Mouse (Mus musculus) embryonic fibroblast, embryonic 13.5 days (primary cell): ENCODE measurements around the gene Pole4. TPM values are rescaled to one million over a fixed set of nuclear protein-coding genes. Genes with fewer than 3 reads are reported as not detected.

Experiments
- H3K27ac ChIP-seq: 2 replicates; pipeline ENCODE4 v1.5.1; 2012; ENCODE audit warnings: low read length, control low read depth, inconsistent platforms; ENCODE audit not compliant: insufficient read depth
- H3K4me1 ChIP-seq: 2 replicates; pipeline ENCODE4 v1.6.1; 2011; ENCODE audit warnings: low read length; ENCODE audit not compliant: control insufficient read depth, insufficient read depth
- H3K4me3 ChIP-seq: 2 replicates; pipeline ENCODE4 v1.5.1; 2011; ENCODE audit warnings: mild to moderate bottlenecking, control low read depth, low read length; ENCODE audit not compliant: insufficient read depth
- CTCF ChIP-seq: IDR thresholded peaks from 2 replicates; pipeline ENCODE4 v1.5.1; 2011; ENCODE audit warnings: mild to moderate bottlenecking, control low read depth, low read length, moderate library complexity, borderline replicate concordance; ENCODE audit not compliant: insufficient read depth
- POLR2A ChIP-seq: IDR thresholded peaks from 2 replicates; pipeline ENCODE4 v1.6.1; 2011; ENCODE audit warnings: low read depth, mild to moderate bottlenecking, control low read depth, low read length, moderate library complexity
- polyA plus RNA-seq: library from polyadenylated mRNA; stranded (reverse); fragments of >200 nt; gene quantifications from 2 replicates; pipeline ENCODE4 v1.2.4, GENCODE M21; 2011; ENCODE audit warnings: low read depth; ENCODE audit not compliant: missing spikeins, insufficient read length

Pole4 gene
- polyA plus RNA-seq, 1 experiment, result 75.0 TPM

GRCm38 (mm10) chr6:82716126-82716525 is 11.0 kb upstream of the Pole4 start:
- Histone ChIP-seq H3K27ac (peak overlapping the region; percentile 68), H3K4me1 (peaks cover 3% of the 10 kb centered on the region; the same call in 1 of the 2 replicates), H3K4me3 (no peak overlapping the region)
- no peak for TF ChIP-seq POLR2A
- TF ChIP-seq CTCF, result no peak

GRCm38 (mm10) chr6:82715653-82716052 is 10.5 kb upstream of the Pole4 start:
- H3K4me3 ChIP-seq, result no peak overlapping the region
- no peak for TF ChIP-seq POLR2A
- TF ChIP-seq CTCF, result no peak
- peak overlapping the region; percentile 68 for H3K27ac ChIP-seq
- H3K4me1 ChIP-seq, result peaks cover 3% of the 10 kb centered on the region; the same call in 1 of the 2 replicates

- H3K27ac ChIP-seq, result peak overlapping the region; percentile 68
- no peak for TF ChIP-seq POLR2A
- no peak for TF ChIP-seq CTCF
Measured at GRCm38 (mm10) chr6:82715253-82715652, 10.1 kb upstream of the Pole4 start.

GRCm38 (mm10) chr6:82714841-82715240 is 9.7 kb upstream of the Pole4 start:
- peaks cover 3% of the 10 kb centered on the region; the same call in 1 of the 2 replicates for H3K4me1 ChIP-seq
- TF ChIP-seq POLR2A, result no peak
- TF ChIP-seq CTCF, result no peak
- no peak overlapping the region for H3K4me3 ChIP-seq
- H3K27ac ChIP-seq, result no peak overlapping the region

More at GRCm38 (mm10) chr6:82715253-82715652, 10.1 kb upstream of the Pole4 start:
- Histone ChIP-seq H3K4me3 (no peak overlapping the region), H3K4me1 (peaks cover 3% of the 10 kb centered on the region; the same call in 1 of the 2 replicates)

- Histone ChIP-seq H3K4me1 (peaks cover 3% of the 10 kb centered on the region; the same call in 1 of the 2 replicates), H3K27ac (no peak overlapping the region), H3K4me3 (no peak overlapping the region)
- TF ChIP-seq CTCF (peak; percentile 48; the same call in 1 of the 2 replicates), POLR2A (no peak)
Measured at GRCm38 (mm10) chr6:82714243-82714642, 9.1 kb upstream of the Pole4 start.

DNA sequence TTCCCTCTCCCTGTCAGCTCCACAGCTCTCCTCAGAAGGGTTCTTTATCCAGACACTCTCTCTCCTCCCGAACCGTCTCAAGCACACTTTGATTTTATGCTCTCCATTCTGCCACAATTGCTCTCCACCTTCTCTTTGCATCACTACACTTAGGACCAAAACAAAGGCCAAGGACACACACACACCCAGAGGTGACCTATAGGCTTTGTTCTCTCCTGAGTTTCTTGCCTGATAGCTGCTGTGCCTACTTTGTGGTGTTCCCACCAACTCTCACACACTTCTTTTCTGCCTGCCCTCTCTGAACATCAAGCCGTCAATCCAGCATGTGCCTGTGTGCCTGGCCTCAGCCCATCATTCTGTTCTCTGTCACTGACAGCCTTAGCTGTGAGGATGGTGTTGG is 2.6 kb upstream of the Pole4 start:
- H3K27ac ChIP-seq, result no peak overlapping the region
- H3K4me3 ChIP-seq, result no peak overlapping the region
- TF ChIP-seq POLR2A, result no peak
- TF ChIP-seq CTCF, result no peak
- no peaks in the 10 kb centered on the region for H3K4me1 ChIP-seq

DNA sequence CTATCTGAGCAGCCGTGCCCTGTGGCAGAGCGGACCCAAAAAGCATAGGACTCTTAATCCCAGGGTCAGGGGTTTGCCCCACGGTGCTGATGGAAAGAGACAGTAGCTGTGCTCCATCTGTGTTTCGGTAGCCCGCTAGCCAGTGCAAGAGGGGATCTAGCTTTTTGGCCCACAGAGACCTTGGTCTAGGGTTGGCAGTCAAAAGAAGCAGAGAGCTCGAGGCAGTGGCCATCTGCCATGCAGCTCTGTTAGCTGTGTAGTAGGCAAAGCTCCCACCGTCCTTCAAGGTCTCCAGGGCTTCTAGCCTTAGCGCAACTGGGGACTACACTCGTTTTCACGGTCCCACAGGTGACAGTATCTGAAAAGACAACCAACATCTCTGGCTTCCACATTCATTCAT is 2.1 kb upstream of the Pole4 start:
- H3K4me1 ChIP-seq, result no peaks in the 10 kb centered on the region
- TF ChIP-seq CTCF, result no peak
- no peak for TF ChIP-seq POLR2A
- H3K4me3 ChIP-seq, result no peak overlapping the region
- H3K27ac ChIP-seq, result no peak overlapping the region

DNA sequence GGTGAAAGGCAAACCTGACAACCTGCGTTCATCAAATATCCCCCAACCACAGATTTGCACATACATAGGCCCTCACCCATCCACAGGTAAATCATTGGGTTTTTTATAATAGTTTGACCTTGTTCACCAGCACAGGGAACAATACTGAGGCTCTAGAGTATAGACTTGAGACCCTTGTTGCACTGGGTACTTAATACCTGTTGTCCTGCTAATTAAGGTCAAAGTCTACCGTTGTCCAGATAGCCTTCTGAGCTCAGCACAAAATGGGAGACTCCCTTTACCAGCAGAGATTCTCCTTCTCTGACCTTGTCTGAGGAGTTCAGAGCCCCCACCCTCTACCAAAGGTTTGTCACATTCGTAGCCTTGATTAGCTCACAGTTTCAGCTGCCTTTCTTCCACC is 1.5 kb downstream of the Pole4 start:
- H3K27ac ChIP-seq, result no peak overlapping the region
- TF ChIP-seq CTCF (no peak), POLR2A (no peak)
- H3K4me3 ChIP-seq, result no peak overlapping the region
- no peaks in the 10 kb centered on the region for H3K4me1 ChIP-seq

DNA sequence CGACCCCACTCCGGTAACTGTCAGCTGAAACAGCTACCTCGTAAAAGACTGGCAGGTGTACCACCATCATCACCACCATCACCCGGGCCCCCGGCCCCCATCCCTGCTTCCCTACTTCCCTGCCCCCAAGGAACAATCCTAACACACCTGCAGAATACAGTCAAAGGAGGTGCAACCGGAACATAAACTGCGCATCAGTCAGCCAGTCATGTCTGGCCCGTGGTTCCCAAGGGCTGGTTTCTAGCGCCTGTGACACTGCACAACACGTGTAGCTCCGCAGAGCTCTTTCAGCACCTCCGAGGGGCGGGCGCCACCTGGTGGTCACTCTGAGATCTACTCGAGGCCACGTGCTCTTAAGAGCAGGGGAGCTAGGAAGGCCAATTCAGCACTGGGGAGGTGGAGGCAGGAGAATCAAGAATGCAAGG is 2.6 kb downstream of the Pole4 start:
- Histone ChIP-seq H3K27ac (no peak overlapping the region), H3K4me1 (no peaks in the 10 kb centered on the region), H3K4me3 (no peak overlapping the region)
- TF ChIP-seq CTCF, result peak; percentile 87
- TF ChIP-seq POLR2A, result no peak

- no peaks in the 10 kb centered on the region; the same call in 1 of the 2 replicates for H3K4me1 ChIP-seq
- H3K4me3 ChIP-seq, result no peak overlapping the region
- no peak overlapping the region for H3K27ac ChIP-seq
- TF ChIP-seq CTCF (no peak), POLR2A (no peak)
Measured at GRCm38 (mm10) chr6:82701296-82701695, 3.9 kb downstream of the Pole4 start.
